Mouse (Mus musculus) MEL (cell line): Measurements from ENCODE around the gene Hivep2.

Experiments
- CHD2 ChIP-seq: IDR thresholded peaks from 2 replicates; pipeline ENCODE4 v1.6.1; 2011; ENCODE audit warnings: low read length, improper control_type of control experiment
- CTCF ChIP-seq, 3 experiments: IDR thresholded peaks in 2 of 3; conservative IDR thresholded peaks in 1 of 3; 2 replicates each; pipeline ENCODE4 v1.5.1; 2011 to 2012; ENCODE audit warnings: low read length in 3 of 3, low read depth in 2 of 3, mild to moderate bottlenecking in 2 of 3, improper control_type of control experiment in 1 of 3, inconsistent platforms in 1 of 3, mixed read lengths in 1 of 3, moderate library complexity in 1 of 3; ENCODE audit not compliant: control insufficient read depth in 1 of 3, insufficient read depth in 1 of 3, poor library complexity in 1 of 3, severe bottlenecking in 1 of 3
- E2F4 ChIP-seq: IDR thresholded peaks from 2 replicates; pipeline ENCODE4 v1.6.1; 2011; ENCODE audit warnings: low read depth, low read length, improper control_type of control experiment, borderline replicate concordance
- ELF1 ChIP-seq: IDR thresholded peaks from 2 replicates; pipeline ENCODE4 v1.6.1; 2014; ENCODE audit warnings: low read depth, mild to moderate bottlenecking, inconsistent platforms, low read length, improper control_type of control experiment, moderate library complexity
- EP300 ChIP-seq, 2 experiments: IDR thresholded peaks; 2 replicates each; pipeline ENCODE4 v1.6.1; 2011; ENCODE audit warnings: improper control_type of control experiment in 2 of 2, low read length in 2 of 2, low read depth in 1 of 2, mild to moderate bottlenecking in 1 of 2
- GATA1 ChIP-seq: IDR thresholded peaks from 2 replicates; pipeline ENCODE4 v1.6.1; 2011; ENCODE audit warnings: low read depth, low read length, improper control_type of control experiment
- MAFK ChIP-seq: IDR thresholded peaks from 2 replicates; pipeline ENCODE4 v1.6.1; 2011; ENCODE audit warnings: low read depth, mild to moderate bottlenecking, low read length, improper control_type of control experiment, borderline replicate concordance
- POLR2A ChIP-seq, 2 experiments: IDR thresholded peaks; 2 replicates each; pipeline ENCODE4 v1.6.1; 2011 to 2012; ENCODE audit warnings: low read length in 2 of 2, mild to moderate bottlenecking in 2 of 2, control low read depth in 1 of 2, improper control_type of control experiment in 1 of 2, low read depth in 1 of 2, moderate library complexity in 1 of 2; ENCODE audit not compliant: control insufficient read depth in 1 of 2, insufficient read depth in 1 of 2, poor library complexity in 1 of 2
- POLR2AphosphoS5 ChIP-seq: IDR thresholded peaks from 2 replicates; pipeline ENCODE4 v1.6.1; 2012; ENCODE audit warnings: low read depth, borderline replicate concordance, mild to moderate bottlenecking, inconsistent platforms, low read length, moderate library complexity, mixed read lengths
- SIN3A ChIP-seq: IDR thresholded peaks from 2 replicates; pipeline ENCODE4 v1.6.1; 2012; ENCODE audit warnings: low read length, improper control_type of control experiment, inconsistent platforms
- TBP ChIP-seq: IDR thresholded peaks from 2 replicates; pipeline ENCODE4 v1.8.0; 2011; ENCODE audit warnings: low read depth, low read length, improper control_type of control experiment
- TCF12 ChIP-seq: IDR thresholded peaks from 2 replicates; pipeline ENCODE4 v1.6.1; 2014; ENCODE audit warnings: low read depth, mild to moderate bottlenecking, inconsistent platforms, low read length, improper control_type of control experiment, moderate library complexity
- ZC3H11A ChIP-seq: IDR thresholded peaks from 2 replicates; pipeline ENCODE4 v1.6.1; 2012; ENCODE audit warnings: low read depth, mild to moderate bottlenecking, inconsistent platforms, low read length, improper control_type of control experiment

- TF ChIP-seq GATA1 (no peak), EP300 (IDR thresholded peaks at IDR 0.05; ENCODE audit: low read depth in 1 of 2, low read length in 2 of 2) (no peak), SIN3A (no peak), E2F4 (no peak), ZC3H11A (no peak), MAFK (no peak), TBP (no peak), CTCF (IDR thresholded peaks at IDR 0.05 in 2 of 3, conservative IDR thresholded peaks at IDR 0.05 in 1 of 3; ENCODE audit: control insufficient read depth in 1 of 3, insufficient read depth in 1 of 3, low read depth in 2 of 3, low read length in 3 of 3, poor library complexity in 1 of 3, severe bottlenecking in 1 of 3) (no peak), ELF1 (no peak), CHD2 (no peak), POLR2A (IDR thresholded peaks at IDR 0.05; ENCODE audit: control insufficient read depth in 1 of 2, insufficient read depth in 1 of 2, low read depth in 1 of 2, low read length in 2 of 2, poor library complexity in 1 of 2) (no peak), TCF12 (no peak), POLR2AphosphoS5 (no peak)
Observed at GRCm38 (mm10) chr10:14058742-14059141, 92.9 kb downstream of the Hivep2 start.
